Mouse (Mus musculus) midbrain, embryonic 11.5 days (tissue): Measurements from ENCODE around the gene Camk2n2. TPM values are rescaled to one million over a fixed set of nuclear protein-coding genes. Genes with fewer than 3 reads are reported as not detected.
A peak's percentile ranks its signal among the peaks of the same experiment; 100 is the strongest.

Experiments used
- ATAC-seq: fragments of 200-750 bp; cut with Nextera tagmentation; 2 replicates; pipeline ENCODE4 v1.8.0; 2017; ENCODE audit warnings: moderate TSS enrichment, moderate library complexity; ENCODE audit not compliant: low FRiP score
- DNase-seq: peaks from one replicate; pipeline ENCODE4 v3.0.0; 2015; ENCODE audit warnings: low spot score; ENCODE audit errors: missing footprints
- H3K27ac ChIP-seq: fragments of 300-500 bp; sonication (generic); 2 replicates; pipeline ENCODE4 v1.5.1; 2014; ENCODE audit warnings: low read depth, low read length
- H3K27me3 ChIP-seq: fragments of 300-500 bp; sonication (generic); 2 replicates; pipeline ENCODE4 v1.6.1; 2014; ENCODE audit warnings: mild to moderate bottlenecking, low read length, moderate library complexity, mixed read lengths; ENCODE audit not compliant: control insufficient read depth, insufficient read depth
- H3K36me3 ChIP-seq: fragments of 300-500 bp; sonication (generic); 2 replicates; pipeline ENCODE4 v1.6.1; 2014; ENCODE audit warnings: mild to moderate bottlenecking, low read length, moderate library complexity, mixed read lengths; ENCODE audit not compliant: control insufficient read depth, insufficient read depth
- H3K4me1 ChIP-seq: fragments of 300-500 bp; sonication (generic); 2 replicates; pipeline ENCODE4 v1.6.1; 2014; ENCODE audit warnings: low read length; ENCODE audit not compliant: control insufficient read depth, insufficient read depth
- H3K4me2 ChIP-seq: fragments of 300-500 bp; sonication (generic); 2 replicates; pipeline ENCODE4 v1.6.1; 2014; ENCODE audit warnings: mild to moderate bottlenecking, moderate library complexity
- H3K4me3 ChIP-seq: fragments of 300-500 bp; sonication (generic); 2 replicates; pipeline ENCODE4 v1.5.1; 2014; ENCODE audit warnings: low read depth, low read length
- H3K9ac ChIP-seq: fragments of 300-500 bp; sonication (generic); 2 replicates; pipeline ENCODE4 v1.6.1; 2014; ENCODE audit warnings: low read length
- H3K9me3 ChIP-seq: fragments of 300-500 bp; sonication (generic); 2 replicates; pipeline ENCODE4 v1.6.1; 2016; ENCODE audit warnings: low read length; ENCODE audit not compliant: control insufficient read depth
- WGBS: fragments of 180-500 bp; shearing (Covaris S2); extraction: QIAGEN DNeasy Blood & Tissue Kit; methylation state at CpG from one replicate; pipeline ENCODE4 v1.1.7; 2014; 5-methylcytosine and 5-hydroxymethylcytosine counted together
- polyA plus RNA-seq: library from polyadenylated mRNA; unstranded; fragments of >200 nt; fragmentation: Nextera tagmentation; extraction: Ambion mirVana; gene quantifications from 2 replicates; pipeline ENCODE4 v1.2.1, GENCODE M21; 2014

Gene Camk2n2
- polyA plus RNA-seq, 1 experiment from 2014 or later, result 5.2 TPM

- Histone ChIP-seq H3K4me1 (peaks cover 19% of the 10 kb centered on the region), H3K9ac (peak overlapping the region; percentile 85), H3K36me3 (no peaks in the 10 kb centered on the region; the same call in 1 of the 2 replicates), H3K27ac (no peak overlapping the region), H3K4me2 (peak overlapping the region; percentile 84), H3K9me3 (no peaks in the 10 kb centered on the region), H3K4me3 (peak overlapping the region; percentile 78), H3K27me3 (peaks cover 3% of the 10 kb centered on the region; the same call in 1 of the 2 replicates)
- 0% methylated on average over 9 of the region's 9 CpGs for WGBS
- DNase-seq (no peak), ATAC-seq (no peak)
These were observed 720 bp downstream of the Camk2n2 start for GRCm38 (mm10) chr16:20620399-20620735.

GRCm38 (mm10) chr16:20619541-20620398 is 1.3 kb downstream of the Camk2n2 start:
- H3K9me3 ChIP-seq, result no peaks in the 10 kb centered on the region
- H3K36me3 ChIP-seq, result no peaks in the 10 kb centered on the region; the same call in 1 of the 2 replicates
- peak overlapping the region; percentile 85 for H3K9ac ChIP-seq
- H3K4me3 ChIP-seq, result peak overlapping the region; percentile 78
- 2% methylated on average over 79 of the region's 83 CpGs for WGBS
- DNase-seq (peak; percentile 93), ATAC-seq (peak; percentile 52)
- H3K4me1 ChIP-seq, result peaks cover 19% of the 10 kb centered on the region
- peak overlapping the region; percentile 84 for H3K4me2 ChIP-seq
- H3K27ac ChIP-seq, result peak overlapping the region; percentile 22
- peaks cover 3% of the 10 kb centered on the region; the same call in 1 of the 2 replicates for H3K27me3 ChIP-seq

DNA sequence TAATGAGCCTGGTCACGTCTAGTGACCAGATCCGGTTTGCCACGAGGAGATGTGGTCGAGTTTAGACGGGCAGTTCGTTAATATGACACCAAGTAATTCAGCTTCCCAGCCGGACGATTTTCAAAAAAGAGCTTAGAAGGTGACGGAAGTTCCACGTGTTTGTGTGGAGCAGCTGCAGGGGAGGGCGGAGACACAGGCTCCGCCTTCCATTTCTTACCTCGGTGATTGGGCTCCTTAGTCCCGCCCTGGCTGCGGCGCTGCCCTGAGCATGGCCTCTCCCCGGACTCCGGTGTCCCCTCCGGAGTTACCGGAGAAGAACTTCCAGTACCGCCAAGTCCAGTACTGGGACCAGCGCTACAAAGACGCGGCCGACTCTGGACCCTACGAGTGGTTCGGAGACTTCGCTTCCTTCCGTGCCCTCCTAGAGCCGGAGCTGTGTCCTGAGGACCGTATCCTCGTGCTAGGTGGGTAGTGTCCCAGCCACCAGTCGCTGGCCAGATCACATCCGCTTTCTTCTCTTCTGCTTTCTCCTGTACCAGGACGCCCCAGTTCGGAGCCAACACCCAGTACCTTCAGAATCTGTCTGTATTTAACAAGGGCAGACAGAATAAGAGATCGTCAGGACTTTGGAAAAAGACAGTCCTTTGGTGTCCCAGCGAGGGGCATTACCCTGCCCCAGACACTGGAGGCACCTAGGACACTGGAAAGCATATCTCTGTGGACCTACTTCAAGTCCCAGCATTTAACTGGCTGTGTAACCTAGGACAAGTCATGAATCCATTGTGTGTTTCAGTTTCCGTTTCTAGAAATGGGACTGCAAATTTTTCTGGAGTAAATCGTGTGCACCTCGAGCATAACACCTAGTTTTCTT is 9.5 kb downstream of the Camk2n2 start, which contains the start of the genes Eef1akmt4, Gm49333 and Alg3:
Gene Eef1akmt4 (plus strand): TSS at position 237 of the 871 bp plus-strand sequence.
Gene Gm49333 (plus strand): TSS at position 254 of the 871 bp plus-strand sequence.
Gene Alg3 (minus strand): TSS at position 379 of the 871 bp plus-strand sequence.
- Histone ChIP-seq H3K4me3 (peak within 1 kb of the TSS; percentile 81), H3K4me2 (peak within 1 kb of the TSS; percentile 91), H3K27ac (peak within 1 kb of the TSS; percentile 78), H3K4me1 (peaks cover 7% of the 10 kb centered on the region; the same call in 1 of the 2 replicates), H3K36me3 (peaks cover 2% of the 10 kb centered on the region; the same call in 1 of the 2 replicates), H3K9ac (peak within 1 kb of the TSS; percentile 95), H3K9me3 (no peaks in the 10 kb centered on the region), H3K27me3 (no peaks in the 10 kb centered on the region)
- DNase-seq, result peak; percentile 99
- 2% methylated on average over 41 of the region's 41 CpGs for WGBS
- ATAC-seq, result peak; percentile 97

DNA sequence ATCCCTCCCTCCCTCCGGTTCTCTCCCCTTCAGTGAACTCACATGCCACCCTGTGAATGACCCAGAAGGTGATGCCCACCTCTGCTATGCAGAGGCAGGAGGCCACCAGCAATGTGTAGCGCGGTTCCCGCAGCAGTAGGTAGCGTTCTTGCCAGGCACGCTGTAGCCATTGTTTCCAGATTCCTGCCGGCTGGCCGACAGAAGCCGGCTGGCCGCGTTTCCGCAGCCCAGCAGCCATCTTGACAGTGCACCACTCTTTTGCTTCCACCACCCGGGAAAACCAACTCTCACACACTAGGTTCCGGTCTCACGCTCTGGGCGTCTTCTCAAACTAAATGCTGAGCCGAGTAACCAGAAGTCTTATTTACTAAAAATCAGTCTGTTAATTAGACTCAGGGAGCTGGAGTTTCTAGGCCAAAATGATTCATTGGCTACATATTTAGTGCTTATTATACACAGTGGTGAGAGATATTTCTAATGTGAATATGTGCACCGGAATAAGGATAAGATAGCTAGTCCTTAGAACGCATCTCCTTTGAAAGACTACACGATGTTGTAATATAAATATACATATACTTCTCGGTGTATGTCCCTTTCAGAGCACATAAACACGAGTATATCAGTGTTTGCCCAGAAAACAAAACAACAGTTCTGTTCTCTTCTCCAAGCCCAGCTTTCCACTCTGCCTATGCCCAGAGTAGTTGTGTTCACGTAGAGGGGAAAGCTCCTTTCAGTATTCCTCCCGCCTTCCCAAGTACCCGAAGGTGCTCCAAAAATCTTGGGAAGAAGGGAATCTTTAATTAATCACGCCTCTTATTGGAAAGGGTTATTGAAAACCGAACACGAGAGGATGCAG is 10.4 kb downstream of the Camk2n2 start:
- H3K9me3 ChIP-seq, result no peaks in the 10 kb centered on the region
- DNase-seq, result peak; percentile 98
- H3K4me2 ChIP-seq, result peak overlapping the region; percentile 91
- H3K4me1 ChIP-seq, result peaks cover 7% of the 10 kb centered on the region; the same call in 1 of the 2 replicates
- H3K4me3 ChIP-seq, result peak overlapping the region; percentile 81
- under 1% methylated on average over 28 of the region's 28 CpGs for WGBS
- H3K9ac ChIP-seq, result peak overlapping the region; percentile 95
- ATAC-seq, result peak; percentile 69
- H3K27me3 ChIP-seq, result no peaks in the 10 kb centered on the region
- H3K27ac ChIP-seq, result peak overlapping the region; percentile 78
- H3K36me3 ChIP-seq, result peaks cover 5% of the 10 kb centered on the region; the same call in 1 of the 2 replicates

DNA sequence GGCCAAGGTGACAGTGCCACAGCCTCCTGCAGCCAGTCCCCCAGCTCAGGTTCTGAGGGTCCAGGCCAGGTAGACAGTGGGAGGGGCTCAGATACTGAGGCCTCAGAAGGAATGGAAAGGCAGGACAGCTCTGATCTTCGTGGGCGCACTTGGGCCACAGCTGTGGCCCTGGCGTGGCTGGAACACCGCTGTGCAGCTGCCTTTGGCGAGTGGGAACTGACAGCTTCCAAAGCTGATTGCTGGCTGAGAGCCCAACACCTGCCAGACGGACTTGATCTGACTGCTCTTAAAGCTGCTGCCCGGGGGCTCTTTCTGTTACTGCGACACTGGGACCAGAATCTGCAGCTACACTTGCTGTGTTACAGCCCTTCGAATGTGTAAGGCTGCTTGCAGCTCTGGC is 16.4 kb downstream of the Camk2n2 start:
- no peak overlapping the region for H3K4me3 ChIP-seq
- no peak overlapping the region for H3K9ac ChIP-seq
- H3K27ac ChIP-seq, result no peak overlapping the region
- 86% methylated on average over 9 of the region's 9 CpGs for WGBS
- no peak overlapping the region for H3K4me2 ChIP-seq
- H3K36me3 ChIP-seq, result peaks cover 7% of the 10 kb centered on the region; the same call in 1 of the 2 replicates
- ATAC-seq, result no peak
- DNase-seq, result no peak
- 0 out of 2 replicates have a peak, but pooled peaks cover 2% of the 10 kb centered on the region for H3K4me1 ChIP-seq
- H3K27me3 ChIP-seq, result no peaks in the 10 kb centered on the region
- H3K9me3 ChIP-seq, result no peaks in the 10 kb centered on the region

- Histone ChIP-seq H3K9me3 (no peaks in the 10 kb centered on the region), H3K4me3 (no peak overlapping the region), H3K27ac (no peak overlapping the region), H3K9ac (no peak overlapping the region), H3K4me1 (no peaks in the 10 kb centered on the region), H3K27me3 (no peaks in the 10 kb centered on the region), H3K4me2 (no peak overlapping the region), H3K36me3 (peaks cover under 1% of the 10 kb centered on the region; the same call in 1 of the 2 replicates)
- DNase-seq (no peak), ATAC-seq (no peak)
- 81% methylated on average over 5 of the region's 5 CpGs for WGBS
These were observed 20.6 kb downstream of the Camk2n2 start for GRCm38 (mm10) chr16:20600511-20600910.

DNA sequence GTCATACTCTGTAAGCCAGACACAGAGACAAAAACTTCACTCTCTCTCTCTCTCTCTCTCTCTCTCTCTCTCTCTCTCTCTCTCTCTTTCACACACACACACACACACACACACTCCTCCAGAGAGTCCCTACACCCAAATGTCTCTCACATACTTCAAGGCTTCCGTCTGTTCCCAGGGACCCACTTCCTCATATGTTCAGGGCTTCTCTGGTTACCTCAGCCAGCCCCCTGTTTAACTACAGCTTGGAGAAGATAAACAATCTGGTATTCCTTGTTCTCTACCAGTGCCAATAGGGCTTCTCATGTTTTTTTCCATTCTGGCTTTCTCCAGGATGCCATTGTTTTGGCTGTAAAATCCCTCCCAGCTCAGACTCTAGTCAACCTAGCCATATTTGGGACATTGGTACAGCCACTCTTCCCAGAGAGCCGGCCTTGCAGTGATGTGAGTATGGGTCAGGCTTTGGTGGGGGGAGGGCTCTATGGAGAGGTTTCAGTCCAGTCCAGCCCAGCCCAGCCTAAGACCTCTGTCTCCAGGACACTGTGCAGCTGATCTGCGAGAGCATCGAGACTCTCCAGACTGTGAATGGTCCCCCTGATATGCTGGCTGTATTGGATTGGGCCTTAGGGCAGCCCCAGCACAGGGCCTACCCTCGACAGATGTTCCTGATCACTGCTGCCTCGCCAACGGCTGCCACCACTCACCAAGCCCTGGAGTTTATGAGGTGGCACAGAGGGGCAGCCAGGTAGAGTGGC is 24.2 kb downstream of the Camk2n2 start:
- no peak for ATAC-seq
- Histone ChIP-seq H3K27me3 (peaks cover 11% of the 10 kb centered on the region), H3K9me3 (no peaks in the 10 kb centered on the region), H3K4me1 (no peaks in the 10 kb centered on the region), H3K27ac (no peak overlapping the region), H3K4me2 (no peak overlapping the region), H3K4me3 (no peak overlapping the region), H3K9ac (no peak overlapping the region), H3K36me3 (no peaks in the 10 kb centered on the region)
- no peak for DNase-seq
- WGBS, result 80% methylated on average over 7 of the region's 7 CpGs
